Mouse (Mus musculus) cerebellum, adult 9-11 months (tissue): ENCODE results near the gene Slc39a9.

Experiments used
- DNase-seq: peaks from one replicate; pipeline ENCODE4 v3.0.0; 2022

Slc39a9 gene

GRCm38 (mm10) chr12:80643693-80644505 lies at the start of gene Slc39a9, which contains the start of gene Erh:
Slc39a9 (plus strand) TSS chr12:80643883.
Erh (minus strand) TSS chr12:80644341.
- peak; percentile 94 for DNase-seq

DNA sequence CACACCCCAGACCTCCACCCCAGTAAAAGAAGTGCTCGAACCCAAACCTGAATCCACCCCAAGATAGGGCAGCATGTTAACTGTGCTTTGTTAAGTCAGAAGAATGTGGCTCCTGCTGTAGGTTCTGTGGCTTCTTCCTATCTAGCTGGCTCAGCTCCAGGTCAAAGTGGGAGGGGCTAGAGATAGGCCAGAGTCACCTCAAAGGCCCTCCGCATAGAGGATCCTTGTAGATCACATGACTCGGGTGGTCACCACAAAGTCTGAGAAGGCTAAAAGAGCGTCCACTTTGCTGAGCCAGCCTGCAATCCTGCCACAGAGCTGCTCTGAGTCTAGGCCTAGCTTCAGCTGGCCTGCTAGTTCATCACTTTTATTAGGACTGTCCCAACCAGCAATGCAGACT lies 49.5 kb upstream of the Slc39a9 start:
- DNase-seq: no peak

GRCm38 (mm10) chr12:80594781-80595180 lies 48.9 kb upstream of the Slc39a9 start:
- no peak for DNase-seq

DNA sequence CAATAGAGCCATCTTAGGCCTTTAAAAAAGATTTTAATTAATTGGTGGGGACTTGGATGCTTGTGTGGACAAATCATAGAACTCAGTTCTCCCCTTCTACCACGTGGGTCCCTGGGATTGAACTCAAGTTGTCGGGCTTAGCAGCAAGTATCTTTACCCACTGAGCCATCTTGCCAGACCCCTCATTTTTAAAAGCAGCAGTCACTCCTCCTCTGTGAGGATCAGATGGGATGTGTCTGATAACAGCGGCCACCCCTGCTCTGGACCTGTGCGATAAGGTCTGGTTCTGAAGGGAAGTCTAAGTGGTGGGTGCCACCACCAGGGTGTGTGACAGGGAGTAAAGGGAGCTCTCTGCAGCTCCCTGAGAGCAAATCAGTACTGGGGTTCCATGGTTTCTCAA lies 48.1 kb upstream of the Slc39a9 start:
- DNase-seq: no peak

DNA sequence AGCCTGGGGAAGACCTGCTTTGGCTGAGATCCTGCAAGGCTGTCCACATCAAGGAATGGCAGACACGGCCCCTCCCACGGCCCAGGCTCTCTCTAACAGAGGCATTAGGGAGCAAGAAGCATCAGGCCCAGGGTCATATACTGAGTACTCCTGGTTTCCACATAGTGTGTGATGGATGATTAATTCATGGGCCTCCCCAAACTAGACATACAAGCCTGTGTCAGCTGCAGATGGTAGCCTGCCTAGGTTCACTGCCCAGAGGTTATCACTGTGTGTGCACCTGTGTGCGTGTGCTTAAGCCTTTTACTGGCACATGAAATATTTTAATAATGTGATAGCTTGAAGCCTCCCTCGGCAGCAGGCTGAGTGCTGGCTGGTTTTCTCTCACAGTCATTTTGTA lies 47.7 kb upstream of the Slc39a9 start:
- DNase-seq: no peak

DNA sequence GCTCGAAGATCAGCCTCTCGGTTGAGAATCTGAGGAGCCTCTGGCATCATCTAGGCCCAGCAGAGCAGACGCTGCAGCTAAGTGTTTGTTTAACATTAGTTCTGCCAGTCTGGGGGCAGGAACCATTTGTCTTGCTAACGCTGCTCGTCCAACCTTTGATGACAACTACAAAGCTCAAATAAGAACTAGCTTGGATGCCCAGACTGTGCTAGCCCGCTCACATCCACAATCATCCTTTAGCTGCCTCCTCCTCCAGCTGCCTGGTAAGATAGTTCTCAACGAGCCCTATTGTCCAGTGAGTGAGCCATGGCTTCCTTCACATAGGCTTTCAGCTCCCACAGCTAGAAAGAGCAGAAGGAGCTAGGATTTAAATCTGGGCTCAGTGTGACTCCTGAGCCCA lies 45.4 kb upstream of the Slc39a9 start:
- no peak for DNase-seq

DNA sequence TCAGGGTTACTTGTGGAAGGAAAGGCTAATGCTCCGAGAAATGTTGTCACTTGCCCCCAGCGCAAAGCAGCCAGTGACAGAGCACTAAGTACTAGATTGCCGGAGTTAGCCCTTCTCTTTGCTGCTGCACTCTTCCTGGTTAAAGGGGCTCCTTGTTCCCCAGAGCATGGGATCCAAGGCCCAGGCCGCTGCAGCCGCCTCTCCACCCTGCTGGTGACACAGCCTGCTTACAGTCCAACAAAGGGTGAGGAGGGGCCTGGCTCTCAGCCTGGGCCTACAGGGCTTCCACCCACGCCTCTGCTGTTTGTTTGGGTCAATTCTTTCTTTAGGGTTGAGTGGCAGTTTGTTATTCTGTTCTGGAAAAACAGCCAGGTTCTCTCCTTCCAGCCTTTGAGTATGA lies 44.9 kb upstream of the Slc39a9 start:
- peak; percentile 43 for DNase-seq

DNA sequence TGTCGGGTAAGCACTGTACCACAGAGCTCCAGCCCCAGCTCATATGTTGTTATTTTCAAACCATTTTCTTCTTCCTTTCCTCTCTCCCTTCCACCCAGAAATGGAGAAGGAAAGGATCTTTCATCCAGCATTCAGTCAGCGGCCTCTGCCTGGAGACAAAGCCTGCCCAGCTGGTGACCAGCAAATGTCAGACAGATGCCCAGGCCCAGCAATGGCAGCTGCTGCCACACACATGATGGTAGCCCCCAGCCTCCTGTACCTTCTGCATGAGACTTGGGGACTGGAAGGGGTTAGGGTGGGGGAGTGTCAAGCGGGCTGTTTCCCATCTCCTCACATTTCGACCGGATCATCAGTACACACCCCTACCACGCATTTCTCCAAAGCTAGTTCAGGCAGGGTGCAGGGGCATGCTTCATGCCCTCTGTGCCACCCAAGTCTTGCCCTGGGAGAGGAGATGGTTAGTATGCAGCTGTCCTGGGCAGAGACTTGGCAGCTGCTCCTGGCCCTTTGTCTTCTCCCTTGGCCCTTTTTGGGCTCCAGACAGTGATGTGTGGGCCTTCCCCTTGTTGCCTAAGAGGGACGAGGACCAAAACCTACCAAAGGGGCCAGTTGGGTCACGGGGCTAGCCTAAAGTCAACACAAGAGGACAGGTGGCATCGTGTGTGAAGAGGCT lies 42.0 kb upstream of the Slc39a9 start:
- DNase-seq: no peak

DNA sequence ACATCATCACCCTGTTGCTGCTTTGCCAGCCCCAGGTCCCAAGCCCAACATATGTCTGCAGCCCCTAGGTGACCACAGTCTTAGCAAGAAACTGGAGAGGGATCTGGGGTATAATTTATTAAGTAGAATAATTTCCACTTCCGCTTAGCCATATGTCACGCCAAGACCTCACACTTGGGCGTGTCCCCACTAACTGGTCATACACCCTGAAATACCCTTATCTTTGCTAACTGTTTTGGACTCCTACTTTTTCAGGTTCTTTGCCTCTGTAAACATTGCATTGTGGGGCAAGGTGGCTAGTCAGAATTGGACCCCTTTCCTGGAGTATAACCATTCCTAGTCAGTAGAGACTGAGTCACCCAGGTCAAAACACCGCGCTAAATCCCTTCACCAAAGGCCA lies 41.3 kb upstream of the Slc39a9 start:
- DNase-seq: no peak

- no peak for DNase-seq
These were observed 40.1 kb upstream of the Slc39a9 start for GRCm38 (mm10) chr12:80603566-80603965.

DNA sequence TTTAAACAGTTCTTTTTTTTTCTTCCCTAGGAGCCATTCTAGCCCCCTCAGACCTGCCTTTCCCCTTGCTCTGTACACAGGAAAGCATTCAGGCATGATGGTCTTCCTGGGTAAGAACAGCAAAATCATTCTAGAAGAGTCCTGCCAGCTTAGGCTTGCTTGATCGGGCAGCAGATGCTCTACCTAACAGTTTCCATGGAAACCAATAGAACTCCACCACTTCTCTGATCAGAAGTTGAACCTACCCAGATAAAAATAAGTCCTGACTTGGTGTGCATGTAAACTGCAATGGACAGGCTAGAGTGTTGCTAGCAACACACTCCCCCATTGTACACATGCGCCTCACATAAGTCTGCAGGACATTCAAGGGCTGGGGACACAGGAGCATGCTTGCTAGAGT lies 39.5 kb upstream of the Slc39a9 start:
- no peak for DNase-seq

DNA sequence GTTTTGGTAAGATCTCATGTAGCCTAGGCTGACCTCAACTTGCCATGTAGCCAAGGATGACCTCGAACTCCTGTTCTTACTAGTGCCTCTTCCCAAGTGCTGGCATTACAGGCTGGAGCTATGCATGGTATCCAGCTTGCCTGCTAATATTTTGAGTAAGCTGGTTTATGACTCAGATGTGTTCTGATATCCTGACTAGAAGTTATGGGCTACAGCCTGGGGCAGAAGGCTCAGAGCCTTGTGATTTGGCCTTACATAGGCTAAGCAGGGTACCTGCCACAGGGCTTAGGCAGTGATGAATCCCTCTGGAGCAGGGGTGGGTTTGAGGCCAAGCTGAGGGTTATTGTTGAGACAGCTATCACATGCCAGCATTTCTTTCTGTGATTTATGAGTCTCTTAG lies 35.1 kb upstream of the Slc39a9 start:
- no peak for DNase-seq

DNA sequence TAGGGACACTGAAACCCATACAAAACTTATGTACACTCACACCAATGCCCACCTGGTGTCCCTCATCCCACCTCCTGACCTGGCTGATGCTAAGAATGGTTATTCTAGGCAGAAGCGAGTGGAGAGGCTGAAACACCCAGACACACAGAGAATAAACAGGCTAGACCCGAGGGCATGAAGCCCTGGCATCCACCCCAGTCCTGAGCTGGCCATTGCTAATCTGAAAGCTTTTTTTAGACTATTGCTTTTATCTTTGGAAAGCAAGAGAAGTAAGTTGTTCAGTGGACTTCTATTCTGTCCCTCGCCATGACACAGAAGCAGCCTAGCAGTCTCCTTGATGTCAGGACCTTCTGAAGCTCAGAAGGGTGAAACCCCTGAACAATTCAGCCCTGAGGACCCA lies 33.8 kb upstream of the Slc39a9 start:
- DNase-seq: no peak

GRCm38 (mm10) chr12:80612113-80612791 lies 31.4 kb upstream of the Slc39a9 start:
- no peak for DNase-seq

GRCm38 (mm10) chr12:80615371-80616257 lies 28.1 kb upstream of the Slc39a9 start:
- no peak for DNase-seq

DNA sequence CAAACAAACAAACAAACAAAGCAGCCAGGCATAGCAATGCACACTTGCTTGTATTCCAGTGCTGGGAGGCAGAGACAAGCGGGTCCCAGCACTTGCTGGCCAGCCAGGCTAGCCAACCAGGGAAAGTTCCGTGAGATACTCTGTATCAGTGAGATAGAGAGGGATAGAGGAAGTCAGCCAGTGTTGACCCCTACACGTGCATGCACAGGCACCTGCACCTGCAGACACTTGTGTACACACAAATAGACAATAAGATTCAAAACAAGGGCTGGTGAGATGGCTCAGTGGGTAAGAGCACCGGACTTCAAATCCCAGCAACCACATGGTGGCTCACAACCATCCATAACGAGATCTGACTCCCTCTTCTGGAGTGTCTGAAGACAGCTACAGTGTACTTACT lies 23.2 kb upstream of the Slc39a9 start:
- no peak for DNase-seq

DNA sequence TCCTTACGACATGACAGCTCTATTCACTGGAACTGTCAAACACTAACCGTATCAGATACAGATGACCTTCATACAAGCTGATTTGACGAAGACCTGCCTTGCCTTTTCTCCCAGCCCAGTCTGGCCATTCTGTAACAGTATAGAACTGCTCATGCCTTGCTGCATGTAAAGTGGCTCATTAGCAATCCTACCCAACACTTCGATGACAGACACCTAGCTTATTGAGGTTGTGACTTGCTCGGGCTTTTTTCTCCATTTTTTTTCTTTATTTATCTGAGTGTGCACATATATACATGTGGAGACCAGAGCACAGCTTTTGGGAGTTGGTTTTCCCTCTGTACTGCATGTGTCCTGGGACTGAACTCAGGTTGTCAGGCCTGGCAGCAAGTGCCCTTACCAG lies 11.9 kb upstream of the Slc39a9 start:
- DNase-seq: no peak

- DNase-seq: peak; percentile 51
These were observed 674 bp upstream of the Slc39a9 start for GRCm38 (mm10) chr12:80642725-80643692.

DNA sequence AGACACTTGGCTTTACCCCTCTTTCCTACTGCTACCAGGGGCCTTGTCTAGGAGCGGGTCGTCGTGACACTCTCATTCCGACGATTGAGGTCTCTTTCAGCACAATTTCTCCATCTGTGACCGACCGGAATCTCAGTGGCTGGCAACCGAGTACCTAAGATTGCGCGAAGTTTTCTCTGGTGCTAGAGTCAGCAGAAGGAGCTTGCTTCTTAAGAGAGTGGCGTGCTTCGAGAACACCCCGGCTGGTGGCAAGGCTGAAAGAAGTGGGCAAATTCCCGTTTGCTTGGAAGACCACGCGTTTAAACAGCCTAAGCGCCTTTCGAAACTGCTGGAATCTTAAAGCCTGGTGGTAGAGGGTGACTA lies 804 bp downstream of the Slc39a9 start:
- DNase-seq: no peak

GRCm38 (mm10) chr12:80646377-80646776 lies 2.7 kb downstream of the Slc39a9 start:
- no peak for DNase-seq

DNA sequence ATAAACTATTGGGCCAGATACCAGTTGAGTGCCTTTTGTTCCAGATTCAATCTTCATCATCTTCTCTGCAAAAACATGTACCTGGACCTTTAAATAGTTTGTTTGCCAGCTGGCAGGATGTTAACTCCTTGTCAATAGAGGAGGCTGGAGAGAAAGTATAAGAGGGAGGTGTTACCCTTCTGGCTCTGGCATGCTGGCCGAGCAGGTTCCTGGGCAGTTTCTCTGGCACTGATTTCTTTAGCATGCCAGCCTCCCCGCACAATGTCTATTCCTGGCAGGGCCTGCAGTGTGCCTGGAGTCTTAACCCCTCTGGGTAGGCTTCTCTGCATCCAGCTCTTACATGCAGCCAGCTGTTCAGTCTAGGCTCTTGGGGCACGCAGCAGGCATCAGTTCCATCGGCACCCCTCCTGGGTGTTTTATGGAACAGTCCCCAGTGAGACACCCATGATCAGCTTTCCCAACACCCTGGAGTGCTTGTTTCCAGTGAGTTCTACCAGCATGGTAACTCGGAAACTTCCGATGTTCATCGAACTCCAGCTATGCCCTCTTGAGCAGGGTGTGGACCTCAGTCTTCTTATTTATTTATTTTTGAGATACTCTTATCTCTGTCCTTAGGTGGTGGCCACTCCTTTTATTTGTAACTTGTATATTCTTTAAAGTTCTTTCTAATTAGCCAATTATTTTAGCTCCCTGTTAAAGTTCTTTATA lies 10.4 kb downstream of the Slc39a9 start:
- peak; percentile 51 for DNase-seq
